8 mouse cellular contexts compared by ENCODE assay signal in genomic region chr7:30477415-30478381, GRCm38 (mm10). TPM values are rescaled to one million over a fixed set of nuclear protein-coding genes. Genes with fewer than 3 reads are reported as not detected.
DNase-seq lines count a peak whose midpoint lies in the region; ATAC-seq lines count a peak whose summit lies in the region.
"Had no signal": no experiment of that assay in that cellular context is flagged by ENCODE, and none has a peak within 500 bp of the region (broad histone marks: within the 10 kb centered on the region; RNA-seq: fewer than 3 reads in every experiment).

No protein-coding gene starts in this region.

- peak overlapping the region; percentile 34 for H3K4me2 ChIP-seq in embryonic facial prominence, embryonic 11.5 days (ENCODE audit: low read depth, low read length)
- peak overlapping the region; percentile 45 for H3K4me2 ChIP-seq in intestine, embryonic 14.5 days (ENCODE audit: low read length)
- peak overlapping the region; percentile 40 for H3K4me2 ChIP-seq in midbrain, embryonic 11.5 days

- H3K4me3 ChIP-seq in embryonic facial prominence, embryonic 11.5 days (ENCODE audit: low read depth, low read length): peak overlapping the region; percentile 18
- peak overlapping the region; percentile 16 for H3K4me3 ChIP-seq in intestine, embryonic 14.5 days (ENCODE audit: low read depth, low read length)
- H3K4me3 ChIP-seq in midbrain, embryonic 11.5 days (ENCODE audit: low read depth, low read length): peak overlapping the region; percentile 22
- H3K4me3 ChIP-seq: myocyte had no signal

- DNase-seq in layer of hippocampus, adult 11-12 months (ENCODE audit: low spot score): peak; percentile 45
- no peak for DNase-seq in layer of hippocampus, adult 9-10 months (ENCODE audit: low spot score)
- peak; percentile 51 for DNase-seq in embryonic facial prominence, embryonic 11.5 days (ENCODE audit: low spot score)
- DNase-seq in intestine, embryonic 14.5 days (ENCODE audit: low spot score): peak; percentile 57
- DNase-seq in midbrain, embryonic 11.5 days (ENCODE audit: low spot score, missing footprints): peak; percentile 91
- DNase-seq in spleen, postnatal 36 days (ENCODE audit: low spot score in 2 of 2): no peak
- DNase-seq in urinary bladder, postnatal 10 days (ENCODE audit: low spot score): no peak

- H3K9me3 ChIP-seq in embryonic facial prominence, embryonic 11.5 days (replicated peaks; ENCODE audit: control insufficient read depth, low read length): no peaks in the 10 kb centered on the region
- no peaks in the 10 kb centered on the region for H3K9me3 ChIP-seq in intestine, embryonic 14.5 days (ENCODE audit: control insufficient read depth, low read length)
- H3K9me3 ChIP-seq in midbrain, embryonic 11.5 days (ENCODE audit: control insufficient read depth, low read length): no peaks in the 10 kb centered on the region

- no peaks in the 10 kb centered on the region for H3K36me3 ChIP-seq in embryonic facial prominence, embryonic 11.5 days (replicated peaks; ENCODE audit: control insufficient read depth, insufficient read depth, low read depth, low read length)
- no peaks in the 10 kb centered on the region for H3K36me3 ChIP-seq in intestine, embryonic 14.5 days (ENCODE audit: control insufficient read depth, insufficient read depth, low read length)
- no peaks in the 10 kb centered on the region for H3K36me3 ChIP-seq in midbrain, embryonic 11.5 days (ENCODE audit: control insufficient read depth, insufficient read depth, low read length)

- no peaks in the 10 kb centered on the region for H3K27me3 ChIP-seq in embryonic facial prominence, embryonic 11.5 days (ENCODE audit: control insufficient read depth, insufficient read depth, low read length)
- 0 out of 2 replicates have a peak, but pooled peaks cover 3% of the 10 kb centered on the region for H3K27me3 ChIP-seq in intestine, embryonic 14.5 days (replicated peaks; ENCODE audit: control insufficient read depth, insufficient read depth, low read length)
- no peaks in the 10 kb centered on the region for H3K27me3 ChIP-seq in midbrain, embryonic 11.5 days (ENCODE audit: control insufficient read depth, insufficient read depth, low read length)

- 7% methylated on average over 32 of the region's 32 CpGs for WGBS in embryonic facial prominence, embryonic 11.5 days
- 6% methylated on average over 31 of the region's 32 CpGs for WGBS in intestine, embryonic 14.5 days
- 11% methylated on average over 32 of the region's 32 CpGs for WGBS in midbrain, embryonic 11.5 days

- H3K4me1 ChIP-seq in embryonic facial prominence, embryonic 11.5 days (ENCODE audit: control insufficient read depth, insufficient read depth, low read length): no peaks in the 10 kb centered on the region
- 0 out of 2 replicates have a peak, but pooled peaks cover 4% of the 10 kb centered on the region for H3K4me1 ChIP-seq in intestine, embryonic 14.5 days (replicated peaks; ENCODE audit: control insufficient read depth, insufficient read depth, low read length)
- H3K4me1 ChIP-seq in midbrain, embryonic 11.5 days (ENCODE audit: control insufficient read depth, insufficient read depth, low read length): peaks cover 7% of the 10 kb centered on the region

- 0 out of 2 replicates have a peak, but pooled peaks have one; percentile 15 for ATAC-seq in embryonic facial prominence, embryonic 11.5 days (replicated peaks; ENCODE audit: insufficient number of reproducible peaks, low FRiP score, low TSS enrichment, low read depth)
- ATAC-seq in intestine, embryonic 14.5 days (replicated peaks; ENCODE audit: low FRiP score, low TSS enrichment, low read depth): no peak
- ATAC-seq in midbrain, embryonic 11.5 days (ENCODE audit: low FRiP score): peak; percentile 87

- H3K27ac ChIP-seq in embryonic facial prominence, embryonic 11.5 days (replicated peaks; ENCODE audit: low read depth, low read length): no peak overlapping the region
- no peak overlapping the region for H3K27ac ChIP-seq in intestine, embryonic 14.5 days (ENCODE audit: low read depth)
- H3K27ac ChIP-seq in midbrain, embryonic 11.5 days (ENCODE audit: low read depth, low read length): peak overlapping the region; percentile 47; the same call in 1 of the 2 replicates

- H3K9ac ChIP-seq in embryonic facial prominence, embryonic 11.5 days (replicated peaks; ENCODE audit: low read length): no peak overlapping the region
- 0 out of 2 replicates have a peak overlapping the region, but pooled peaks have one; percentile 27 for H3K9ac ChIP-seq in intestine, embryonic 14.5 days (ENCODE audit: low read length)
- peak overlapping the region; percentile 43 for H3K9ac ChIP-seq in midbrain, embryonic 11.5 days (ENCODE audit: low read length)

RNA-seq across cellular contexts. Expression of gene Prodh2, which starts 15.7 kb away (rescaled TPM):
- not detected in 2 replicates for polyA plus RNA-seq in embryonic facial prominence, embryonic 11.5 days (2014; fragmentation: Nextera tagmentation; extraction: Ambion mirVana)
- 1.3 TPM in 2 replicates for polyA plus RNA-seq in intestine, embryonic 14.5 days (2014; fragmentation: Nextera tagmentation; extraction: Ambion mirVana)
- polyA plus RNA-seq in midbrain, embryonic 11.5 days (2014; fragmentation: Nextera tagmentation; extraction: Ambion mirVana): not detected in 2 replicates
- polyA plus RNA-seq: myocyte had no signal

RNA-seq across cellular contexts. Expression of gene Nphs1, which starts 19.6 kb away (rescaled TPM):
- polyA plus RNA-seq in embryonic facial prominence, embryonic 11.5 days (2014; fragmentation: Nextera tagmentation; extraction: Ambion mirVana): 0.36 TPM in 1 of 2 replicates, not detected in the other
- polyA plus RNA-seq in intestine, embryonic 14.5 days (2014; fragmentation: Nextera tagmentation; extraction: Ambion mirVana): 0.15 and 1.3 TPM in 2 replicates
- not detected in 2 replicates for polyA plus RNA-seq in midbrain, embryonic 11.5 days (2014; fragmentation: Nextera tagmentation; extraction: Ambion mirVana)

RNA-seq across cellular contexts. Expression of gene Kirrel2, which starts 20.2 kb away (rescaled TPM):
- polyA plus RNA-seq in embryonic facial prominence, embryonic 11.5 days (2014; fragmentation: Nextera tagmentation; extraction: Ambion mirVana): 0.45 and 0.84 TPM in 2 replicates
- polyA plus RNA-seq in intestine, embryonic 14.5 days (2014; fragmentation: Nextera tagmentation; extraction: Ambion mirVana): 0.13 and 2.9 TPM in 2 replicates
- 0.58 and 0.61 TPM in 2 replicates for polyA plus RNA-seq in midbrain, embryonic 11.5 days (2014; fragmentation: Nextera tagmentation; extraction: Ambion mirVana)
- polyA plus RNA-seq: myocyte had no signal

RNA-seq across cellular contexts. Expression of gene Aplp1, which starts 32.4 kb away (rescaled TPM):
- 40.2 and 45.4 TPM in 2 replicates for polyA plus RNA-seq in embryonic facial prominence, embryonic 11.5 days (2014; fragmentation: Nextera tagmentation; extraction: Ambion mirVana)
- 37.9 and 43.0 TPM in 2 replicates for polyA plus RNA-seq in intestine, embryonic 14.5 days (2014; fragmentation: Nextera tagmentation; extraction: Ambion mirVana)
- 128 and 134 TPM in 2 replicates for polyA plus RNA-seq in midbrain, embryonic 11.5 days (2014; fragmentation: Nextera tagmentation; extraction: Ambion mirVana)

RNA-seq across cellular contexts. Expression of gene Nfkbid, which starts 56.2 kb away (rescaled TPM):
- 1.6 TPM in 2 replicates for polyA plus RNA-seq in embryonic facial prominence, embryonic 11.5 days (2014; fragmentation: Nextera tagmentation; extraction: Ambion mirVana)
- polyA plus RNA-seq in intestine, embryonic 14.5 days (2014; fragmentation: Nextera tagmentation; extraction: Ambion mirVana): 2.3 and 3.2 TPM in 2 replicates
- polyA plus RNA-seq in midbrain, embryonic 11.5 days (2014; fragmentation: Nextera tagmentation; extraction: Ambion mirVana): 0.63 and 1.2 TPM in 2 replicates

Comparison
In these comparisons a context has a peak if more than half of its experiments do, and no peak if none do; other contexts are left out.
1. DNase-seq: peak in layer of hippocampus, adult 11-12 months (single experiment), embryonic facial prominence, embryonic 11.5 days (single experiment), intestine, embryonic 14.5 days (single experiment) and midbrain, embryonic 11.5 days (single experiment); none in layer of hippocampus, adult 9-10 months (single experiment), spleen, postnatal 36 days (0 of 2) and urinary bladder, postnatal 10 days (single experiment).
2. Peak in every context shown above with its lines, with median percentiles within 50 percentile points of each other: H3K4me2 ChIP-seq and H3K4me3 ChIP-seq.